Mouse (Mus musculus) left cerebral cortex, postnatal 10 days (tissue): ENCODE data around the gene Glt1d1. TPM values are rescaled to one million over a fixed set of nuclear protein-coding genes. Genes with fewer than 3 reads are reported as not detected.
"Not testable (repeated sequence)": the region's sequence is repeated elsewhere in the genome, so short reads cannot be mapped to it uniquely, and the experiment has no call there.

Experiments used
- DNase-seq, 2 experiments: peaks; one replicate each; pipeline ENCODE4 v3.0.0; 2021 to 2022; ENCODE audit warnings: low spot score in 2 of 2, mixed read lengths in 1 of 2; ENCODE audit errors: extremely low spot score in 1 of 2
- intact Hi-C: fragments of 180-260 bp; cut with DNase I; formaldehyde crosslinking; loops from one replicate; pipeline ENCODE4 v1.15.1; 2025
- total RNA-seq, 2 experiments: library from RNA; stranded (reverse); gene quantifications; 2 replicates each; pipeline ENCODE4 v1.2.3; 2021

Glt1d1 gene
- total RNA-seq, 2 experiments from 2014 or later, result 23.4 to 27.4 TPM

GRCm38 (mm10) chr5:127678501-127678900, 46.4 kb downstream of the Glt1d1 start:
- intact Hi-C loops, result no loop called here
- DNase-seq, result no peak

- intact Hi-C loops, result no loop called here
- no peak for DNase-seq
Measured at GRCm38 (mm10) chr5:127688568-127689170, 56.6 kb downstream of the Glt1d1 start.

DNA sequence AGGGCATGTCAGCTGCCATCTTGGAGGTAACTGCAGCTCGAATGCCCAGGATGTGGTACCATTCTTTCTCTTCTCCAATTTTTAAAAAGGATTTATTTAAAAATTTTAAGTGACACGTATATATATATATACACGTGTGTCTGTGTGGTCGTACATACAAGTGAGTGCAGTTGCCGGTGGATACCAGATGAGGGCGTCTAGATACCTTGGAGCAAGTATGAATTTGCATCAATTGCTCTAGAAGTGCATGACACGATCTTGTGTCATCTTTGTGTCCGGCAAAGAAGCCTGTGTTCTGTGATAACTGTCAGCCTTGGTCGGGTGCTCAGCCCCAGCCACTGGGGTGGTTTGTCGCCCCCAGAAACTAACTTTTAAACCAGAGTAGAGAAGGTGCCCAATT, 59.0 kb downstream of the Glt1d1 start:
- intact Hi-C loops, result no loop called here
- no peak for DNase-seq

DNA sequence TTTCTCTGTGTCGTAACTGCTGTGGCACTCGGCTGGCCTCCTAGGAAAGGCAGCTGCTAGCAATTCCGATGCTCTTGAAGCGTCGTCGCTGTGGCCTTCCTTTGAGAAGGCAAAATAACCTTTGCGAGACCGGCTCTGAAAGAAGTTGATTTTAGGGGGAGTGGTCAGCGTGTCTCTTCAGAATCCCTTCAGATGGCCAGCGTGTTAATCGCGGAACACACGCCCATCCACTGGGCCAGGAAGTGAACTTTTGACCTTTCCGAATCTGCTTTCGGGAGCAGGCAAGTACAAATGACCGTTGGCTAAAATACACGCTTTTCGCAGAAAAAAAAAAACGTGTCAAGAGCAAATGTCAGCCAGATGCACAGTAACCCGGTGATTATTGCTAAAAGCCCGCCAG, 59.5 kb downstream of the Glt1d1 start:
- intact Hi-C loops, result no loop called here

GRCm38 (mm10) chr5:127695898-127696297, 63.8 kb downstream of the Glt1d1 start:
- DNase-seq, result no peak
- intact Hi-C loops, result no loop called here

More for the DNA sequence above, 59.5 kb downstream of the Glt1d1 start:
- no peak for DNase-seq

DNA sequence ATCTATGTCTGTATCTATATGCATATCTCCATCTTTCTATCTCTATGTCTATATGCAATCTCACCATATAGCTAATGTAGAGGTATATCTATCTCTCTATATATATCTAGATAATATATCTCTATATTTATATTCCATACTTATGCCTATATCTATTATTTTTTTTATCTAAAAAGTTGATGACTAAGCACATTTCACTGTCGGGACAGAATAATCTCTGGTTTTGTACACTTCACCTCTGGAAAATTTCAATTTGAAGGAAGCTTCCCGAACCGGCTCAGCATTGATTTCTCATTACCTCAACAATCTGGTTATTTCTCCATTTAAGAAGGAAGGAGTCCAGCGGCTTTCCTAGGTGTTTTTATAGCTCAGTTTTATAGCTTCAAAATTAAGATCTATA, 64.5 kb downstream of the Glt1d1 start:
- intact Hi-C loops, result no loop called here
- no peak for DNase-seq

GRCm38 (mm10) chr5:127698525-127698924, 66.5 kb downstream of the Glt1d1 start:
- intact Hi-C loops, result no loop called here
- DNase-seq, result no peak

GRCm38 (mm10) chr5:127699679-127700078, 67.6 kb downstream of the Glt1d1 start:
- no peak for DNase-seq
- intact Hi-C loops, result loop anchor here (10.0 kb wide), 1 partner anchor 735 kb away; the partner anchor contains the start of gene Tmem132d

DNA sequence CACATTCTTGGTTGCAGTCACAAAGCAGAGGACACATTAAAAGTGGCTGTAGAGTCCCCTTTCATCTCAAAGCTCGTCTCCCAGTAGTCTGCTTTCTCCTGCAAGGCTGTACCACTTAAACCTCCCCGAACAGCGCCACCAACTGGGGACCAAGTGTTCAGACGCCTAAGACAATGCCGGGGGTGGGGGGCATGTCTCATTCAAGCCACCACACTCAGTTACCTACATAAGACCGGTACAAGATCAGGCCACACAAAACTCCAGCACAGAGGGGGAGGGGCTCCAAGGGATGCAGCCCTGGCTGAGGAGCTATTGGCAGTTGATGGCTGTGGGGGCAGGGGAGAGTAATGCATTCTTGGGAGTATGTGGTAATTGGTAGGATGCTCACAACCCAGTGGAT, 68.1 kb downstream of the Glt1d1 start:
- intact Hi-C loops, result loop anchor here (10.0 kb wide), 1 partner anchor 735 kb away; the partner anchor contains the start of gene Tmem132d

DNA sequence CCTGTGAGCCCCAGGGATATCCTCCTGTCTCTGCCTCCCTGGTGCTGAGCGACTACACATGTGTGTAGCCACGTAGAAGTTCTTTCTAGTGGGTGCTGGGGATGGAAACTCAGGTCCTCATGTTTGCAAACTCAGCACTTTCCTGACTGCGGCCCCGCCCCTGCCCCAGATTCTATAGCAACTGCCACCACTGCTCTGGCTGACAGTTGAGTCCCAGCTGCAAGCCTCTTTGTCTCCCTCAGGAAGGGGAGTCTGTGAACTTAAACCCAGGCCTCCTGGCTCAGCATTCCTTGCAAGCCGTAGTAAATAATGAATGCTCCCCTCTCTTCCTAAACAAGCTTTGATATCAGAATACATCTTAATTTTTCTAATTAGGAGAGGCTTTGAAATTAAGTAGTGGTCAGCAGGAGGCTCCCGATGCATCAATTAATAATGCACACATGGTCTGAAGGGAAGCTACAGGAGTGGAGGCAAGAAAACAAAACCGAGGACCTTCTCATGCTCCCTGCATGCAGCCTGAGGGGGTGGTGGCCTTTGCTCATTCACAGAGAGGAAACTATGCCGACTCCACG, 71.6 kb downstream of the Glt1d1 start:
- no peak for DNase-seq
- intact Hi-C loops, result loop anchor here (10.0 kb wide), 1 partner anchor 731 kb away; the partner anchor contains the start of gene Tmem132d

More for the DNA sequence above, 68.1 kb downstream of the Glt1d1 start:
- peak in 1 of 2 experiments; percentile 35 for DNase-seq

DNA sequence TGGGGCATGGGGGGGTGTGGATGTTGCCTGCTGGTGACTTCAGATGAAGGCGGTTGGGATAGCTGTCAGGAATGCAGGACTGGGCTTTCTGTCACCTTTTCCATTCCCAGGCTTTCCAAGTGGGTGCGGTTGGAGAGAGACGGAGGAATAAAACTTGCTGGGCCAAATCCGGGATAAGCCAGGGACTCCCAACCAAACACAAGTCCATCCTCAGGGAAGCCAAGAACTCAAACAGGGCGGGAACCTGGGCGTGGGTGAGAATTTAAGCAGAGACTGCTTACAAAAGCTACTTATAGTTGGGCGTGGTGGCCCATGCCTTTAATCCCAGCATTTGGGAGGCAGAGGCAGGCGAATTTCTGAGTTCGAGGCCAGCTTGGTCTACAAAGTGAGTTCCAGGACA, 73.2 kb downstream of the Glt1d1 start:
- intact Hi-C loops, result loop anchor here (10.0 kb wide), 1 partner anchor 730 kb away; the partner anchor contains the start of gene Tmem132d
- DNase-seq, result no peak

DNA sequence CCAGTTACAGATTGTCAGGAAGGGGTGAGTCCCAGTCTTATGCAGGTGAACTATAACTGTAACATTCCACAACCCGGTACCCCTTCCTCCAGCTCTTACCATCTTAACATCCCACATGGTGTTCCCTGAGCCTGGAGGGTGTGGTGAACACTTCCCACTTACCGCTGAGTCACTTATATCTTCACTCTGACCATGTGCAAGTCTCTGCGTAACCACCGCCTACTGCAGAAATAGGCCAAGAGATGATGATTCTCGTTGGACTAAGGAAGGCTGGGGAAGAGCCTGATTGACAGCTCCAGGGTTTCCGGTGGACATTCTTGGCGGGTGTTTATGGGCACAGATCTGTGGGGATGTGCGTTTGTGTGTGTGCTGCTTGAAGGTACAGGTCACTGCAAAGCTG, 73.9 kb downstream of the Glt1d1 start:
- DNase-seq, result no peak
- intact Hi-C loops, result loop anchor here (10.0 kb wide), 1 partner anchor 729 kb away; the partner anchor contains the start of gene Tmem132d

DNA sequence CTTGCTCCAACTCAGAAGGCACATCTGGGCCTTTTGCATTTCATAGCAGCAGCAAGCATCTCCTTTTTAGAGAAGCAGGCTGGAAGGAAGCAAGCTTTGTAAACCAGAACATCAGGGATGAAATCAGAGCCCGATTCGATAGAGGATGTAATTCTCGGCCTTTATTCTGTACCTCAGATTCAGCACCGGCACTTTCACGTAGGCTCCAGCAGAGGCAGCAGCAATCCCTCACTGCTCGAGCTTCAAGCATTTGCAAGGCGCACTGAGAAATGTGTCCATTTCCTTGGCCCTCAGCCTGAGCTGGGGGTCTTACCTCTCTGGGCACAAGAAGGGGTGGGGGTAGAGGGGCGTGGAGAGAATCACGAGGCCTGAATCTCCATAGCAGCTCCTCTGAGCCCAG, 76.1 kb downstream of the Glt1d1 start:
- intact Hi-C loops, result loop anchor here (10.0 kb wide), 1 partner anchor 727 kb away; the partner anchor contains the start of gene Tmem132d
- no peak for DNase-seq

GRCm38 (mm10) chr5:127714783-127715704, 83.0 kb downstream of the Glt1d1 start:
- DNase-seq, result no peak
- intact Hi-C loops, result no loop called here

- intact Hi-C loops, result no loop called here
- peak in 1 of 2 experiments; percentile 34 for DNase-seq
Measured at GRCm38 (mm10) chr5:127720591-127721379, 88.7 kb downstream of the Glt1d1 start.

GRCm38 (mm10) chr5:127722171-127722570, 90.1 kb downstream of the Glt1d1 start:
- DNase-seq, intact Hi-C loops: not testable (repeated sequence)

DNA sequence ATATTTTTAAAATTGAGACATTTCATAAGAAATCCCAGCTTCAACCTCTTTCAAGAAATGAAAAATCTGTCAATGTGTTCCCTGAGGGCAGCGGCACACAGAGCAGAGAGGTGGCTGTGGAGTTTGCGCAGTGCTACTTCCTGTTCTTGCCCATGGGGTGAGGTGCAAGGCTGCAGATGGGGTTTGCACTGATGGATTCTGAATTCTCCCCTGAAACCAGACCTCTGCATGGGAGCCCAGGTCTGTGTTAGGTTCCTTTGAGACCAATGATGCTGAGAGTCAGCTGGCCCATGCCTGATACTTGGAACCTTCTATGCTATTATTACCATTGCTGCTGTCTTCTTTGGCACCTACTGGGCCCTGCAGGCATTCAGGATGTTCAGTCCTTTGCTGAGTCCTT, 98.3 kb downstream of the Glt1d1 start:
- intact Hi-C loops, result no loop called here
- no peak for DNase-seq

DNA sequence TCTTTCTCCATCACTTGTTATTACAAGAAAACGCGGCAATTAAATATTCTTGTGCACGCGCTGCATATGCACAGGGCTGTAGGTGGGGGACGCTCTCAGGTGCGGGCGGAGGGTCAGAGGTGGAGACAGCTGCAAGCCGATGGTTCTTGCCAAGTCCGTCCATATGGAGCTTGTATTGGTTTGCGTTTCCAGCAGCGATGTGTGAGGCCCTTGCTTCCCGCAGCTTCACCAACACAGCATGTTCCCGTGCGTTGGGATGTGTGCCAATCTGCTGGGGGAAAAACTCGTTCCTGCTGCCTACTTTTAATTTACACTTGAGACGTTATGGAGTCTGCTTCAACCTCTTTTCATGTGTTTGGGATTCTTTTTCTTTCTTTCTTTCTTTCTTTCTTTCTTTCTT, 109.3 kb downstream of the Glt1d1 start:
- peak; percentile 48 to 64 for DNase-seq
- intact Hi-C loops, result no loop called here

GRCm38 (mm10) chr5:127749540-127749939, 117.5 kb downstream of the Glt1d1 start:
- DNase-seq, intact Hi-C loops: not testable (repeated sequence)
